Mouse (Mus musculus) layer of hippocampus, postnatal 25 days (tissue): ENCODE measurements at regions not wholly inside any gene's neighbourhood (a gene's known extent, or its start where the extent isn't known, plus 50 kb on each side); places are given as distances from the start of the nearest gene placed in this dataset.

Source experiments
- DNase-seq, 2 experiments: peaks; one replicate each; pipeline ENCODE4 v3.0.0; 2022; ENCODE audit warnings: mixed read lengths in 2 of 2, low spot score in 1 of 2; ENCODE audit errors: extremely low spot score in 1 of 2

GRCm38 (mm10) chr3:15110037-15110748, 221.9 kb downstream of the Gm9733 start:
- DNase-seq, result no peak

GRCm38 (mm10) chr3:15112177-15112838, 219.8 kb downstream of the Gm9733 start:
- DNase-seq, result no peak

DNA sequence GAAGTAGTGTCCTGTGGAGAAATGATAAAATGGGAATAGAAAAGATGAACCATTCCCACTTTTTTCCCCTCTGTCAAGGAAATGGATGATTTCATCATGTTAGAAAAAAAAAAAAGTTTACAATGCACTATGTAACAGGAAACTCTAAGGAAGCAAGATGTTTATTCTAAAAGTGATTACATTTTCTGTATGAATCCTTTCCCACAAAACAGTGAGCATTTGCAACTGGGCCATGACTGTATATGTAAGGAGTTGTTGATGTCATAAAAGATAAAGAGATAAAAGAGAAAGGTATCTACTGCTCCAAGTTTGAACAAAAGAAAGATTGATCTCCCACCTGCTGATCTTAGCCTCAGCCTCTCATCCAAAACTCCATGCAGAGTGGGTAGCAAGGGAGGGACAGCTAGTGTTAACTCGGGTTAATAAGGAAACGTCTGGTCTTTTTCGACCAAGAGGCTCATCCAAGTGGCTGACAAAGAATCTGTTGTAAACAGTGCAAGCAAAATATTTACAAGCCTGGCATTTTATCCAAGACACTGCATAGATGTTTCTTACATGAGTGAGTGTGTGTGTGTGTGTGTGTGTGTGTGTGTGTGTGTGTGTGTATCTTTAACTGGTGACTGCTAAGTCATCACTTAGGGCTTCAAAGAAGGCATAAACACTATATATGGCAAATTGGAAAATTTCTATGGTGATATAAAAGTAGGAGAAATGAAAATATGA, 213.3 kb downstream of the Gm9733 start:
- no peak for DNase-seq

GRCm38 (mm10) chr3:15126736-15127135, 205.4 kb downstream of the Gm9733 start:
- no peak for DNase-seq

- DNase-seq, result no peak
Observed at GRCm38 (mm10) chr3:15128370-15128769, 203.7 kb downstream of the Gm9733 start.

- DNase-seq, result no peak
Observed at GRCm38 (mm10) chr3:15128960-15129359, 203.1 kb downstream of the Gm9733 start.

GRCm38 (mm10) chr3:15129729-15130369, 202.3 kb downstream of the Gm9733 start:
- DNase-seq, result no peak

GRCm38 (mm10) chr3:15132136-15132535, 200.0 kb downstream of the Gm9733 start:
- DNase-seq, result no peak

DNA sequence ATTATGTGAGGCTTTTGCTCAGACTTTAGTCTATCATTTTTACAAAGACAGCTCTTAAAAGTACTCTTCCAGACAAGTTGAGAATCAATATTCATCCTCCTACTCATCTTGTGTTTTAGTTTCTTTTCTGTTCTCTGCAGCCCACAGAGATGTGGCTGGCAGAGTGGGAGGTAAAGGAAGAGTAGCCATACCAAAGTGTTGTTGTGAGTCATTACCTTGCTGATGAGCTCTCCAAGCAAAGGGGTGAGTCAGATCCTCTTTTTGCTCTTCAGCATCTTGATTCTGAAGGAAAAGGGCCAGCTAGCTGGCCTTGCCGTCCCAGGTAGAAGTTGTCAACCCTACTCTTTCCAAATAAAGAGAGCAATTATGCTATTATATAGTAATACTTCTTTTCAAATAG, 192.6 kb downstream of the Gm9733 start:
- DNase-seq, result no peak

DNA sequence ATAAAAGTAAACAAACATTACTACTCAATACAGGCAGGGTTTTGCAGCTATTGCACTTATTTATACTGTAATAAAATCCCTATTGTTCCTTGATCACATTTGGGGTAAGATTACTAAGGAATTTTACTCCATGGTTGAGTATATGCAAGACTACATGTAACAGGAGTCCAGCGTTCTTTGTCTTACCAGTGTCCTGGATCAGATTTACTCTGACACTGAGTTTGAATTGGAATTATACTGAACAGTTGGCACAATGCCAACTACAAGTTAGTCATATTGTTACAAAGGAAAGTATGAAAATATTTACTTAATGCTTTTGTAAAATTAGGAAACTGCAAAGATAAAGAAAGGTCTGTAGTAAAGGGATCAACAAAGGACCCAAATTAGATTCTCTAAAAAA, 178.4 kb downstream of the Gm9733 start:
- DNase-seq, result no peak

- DNase-seq, result peak; percentile 21 to 41
Observed at GRCm38 (mm10) chr3:15154153-15154552, 177.9 kb downstream of the Gm9733 start.

DNA sequence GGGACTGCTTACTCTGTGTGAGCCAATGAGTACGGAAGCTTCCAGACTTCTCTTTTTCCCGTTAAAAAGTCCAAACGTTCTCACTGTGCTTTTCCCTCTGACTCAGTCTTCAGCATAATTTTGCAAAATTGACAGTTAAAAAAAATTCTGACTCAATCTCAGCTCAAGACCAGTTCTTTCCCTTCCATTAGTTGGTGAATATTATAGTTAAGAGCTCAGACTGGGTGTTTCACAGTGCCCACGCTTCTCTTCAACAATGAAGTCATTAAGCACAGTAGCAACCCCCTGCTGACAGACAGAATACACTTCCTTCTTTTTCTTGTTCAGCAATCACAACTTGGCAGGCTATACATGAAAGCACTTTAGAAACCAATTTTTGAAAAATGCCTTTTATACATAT, 175.4 kb downstream of the Gm9733 start:
- no peak for DNase-seq

DNA sequence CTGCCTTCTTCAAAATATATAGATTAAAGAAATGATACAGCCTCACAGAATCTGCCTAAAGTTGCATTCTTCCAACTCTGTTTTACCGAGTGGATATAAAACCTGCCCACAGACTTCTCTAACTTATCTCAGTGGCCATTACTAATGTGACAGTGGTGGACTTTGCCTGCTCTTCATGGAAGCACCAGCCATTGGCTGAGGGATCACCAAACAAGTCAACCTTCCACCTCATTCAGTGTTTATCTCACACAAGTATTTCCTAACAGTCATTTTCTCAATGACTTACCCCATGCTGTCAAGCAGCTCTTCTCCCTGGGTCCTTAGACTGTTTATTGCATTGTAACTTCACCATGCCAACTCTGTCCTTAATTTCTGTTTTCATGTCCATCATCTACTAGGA, 174.3 kb downstream of the Gm9733 start:
- no peak for DNase-seq

DNA sequence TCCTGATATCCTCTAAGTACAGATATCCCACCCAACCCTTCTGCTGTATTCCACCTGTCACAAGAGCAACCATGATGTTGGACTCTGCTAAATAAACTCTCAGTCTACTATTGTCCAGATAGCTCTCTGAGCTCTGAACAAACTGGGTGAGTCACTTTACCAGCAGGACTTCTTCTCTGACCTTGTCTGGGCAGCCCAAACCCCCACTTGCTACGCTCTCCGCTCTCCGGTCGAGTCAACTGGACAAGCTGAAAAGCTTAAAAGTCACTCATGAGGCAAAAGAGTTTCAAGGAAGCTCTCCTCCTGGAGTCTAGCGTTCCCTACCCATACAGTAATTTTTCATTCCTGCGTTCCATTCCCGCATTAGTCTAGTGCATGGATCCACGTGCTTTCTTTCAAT, 173.2 kb downstream of the Gm9733 start:
- DNase-seq, result no peak

GRCm38 (mm10) chr3:15159965-15160714, 172.0 kb downstream of the Gm9733 start:
- DNase-seq, result no peak

- no peak for DNase-seq
Observed at GRCm38 (mm10) chr3:15175811-15176210, 156.3 kb downstream of the Gm9733 start.

DNA sequence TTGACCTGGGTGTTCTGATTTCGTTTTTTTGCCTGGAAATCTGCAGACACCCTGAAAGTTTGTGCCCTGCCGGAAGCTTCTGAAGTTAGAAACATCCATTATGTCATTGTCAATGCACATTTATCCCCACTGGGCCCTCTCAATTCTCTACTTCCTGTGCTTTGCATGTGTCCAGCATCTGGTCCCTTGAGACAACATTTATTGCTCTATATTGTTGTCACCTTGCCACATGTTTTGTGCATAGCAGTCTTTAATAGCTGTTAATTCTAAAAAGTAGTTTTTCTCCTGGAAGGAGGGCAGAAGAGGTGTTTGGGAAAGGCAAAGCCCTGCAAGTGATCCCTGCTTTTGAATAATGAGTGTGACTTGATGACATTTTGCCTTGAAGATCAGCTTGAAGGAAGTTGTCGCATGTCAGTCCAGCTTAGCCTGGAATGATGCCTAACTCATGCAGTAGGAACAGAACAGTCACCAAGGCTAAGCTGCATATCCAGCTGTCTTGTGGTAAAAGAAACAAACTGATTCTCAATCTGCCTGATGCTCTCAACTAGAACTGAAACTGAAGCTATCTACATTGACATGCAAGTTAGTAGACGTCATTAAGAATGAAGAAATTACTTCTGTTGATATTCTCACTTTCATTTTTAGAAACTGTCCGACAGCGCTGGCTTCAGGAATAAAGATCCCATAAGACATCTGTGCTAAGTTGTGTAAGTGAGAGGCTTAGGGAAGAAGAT, 152.9 kb downstream of the Gm9733 start:
- DNase-seq, result no peak

DNA sequence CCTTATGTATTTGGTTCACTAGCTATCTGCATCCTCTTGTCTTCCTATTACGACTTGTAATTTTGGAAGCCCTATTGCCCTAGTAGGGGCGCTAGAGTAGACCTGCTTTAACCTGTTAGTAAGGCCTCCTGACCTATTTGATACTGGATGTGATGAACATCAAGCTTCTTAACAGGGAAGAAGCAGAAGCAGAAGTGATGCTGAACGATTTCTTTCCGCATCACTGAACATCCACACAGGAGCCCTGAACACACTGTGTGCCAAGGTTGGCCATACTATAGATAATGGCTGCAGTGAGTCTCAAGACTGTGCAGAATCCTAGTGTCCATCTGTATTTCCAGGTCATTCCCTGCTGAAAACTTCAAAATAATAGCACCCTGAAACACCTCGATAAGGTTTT, 151.0 kb downstream of the Gm9733 start:
- no peak for DNase-seq

GRCm38 (mm10) chr3:15186731-15187130, 145.4 kb downstream of the Gm9733 start:
- DNase-seq, result no peak

GRCm38 (mm10) chr3:15194362-15194761, 137.7 kb downstream of the Gm9733 start:
- DNase-seq, result peak; percentile 24 to 75
